Comparison of ENCODE assay signal across 8 mouse cellular contexts in the genomic region with DNA sequence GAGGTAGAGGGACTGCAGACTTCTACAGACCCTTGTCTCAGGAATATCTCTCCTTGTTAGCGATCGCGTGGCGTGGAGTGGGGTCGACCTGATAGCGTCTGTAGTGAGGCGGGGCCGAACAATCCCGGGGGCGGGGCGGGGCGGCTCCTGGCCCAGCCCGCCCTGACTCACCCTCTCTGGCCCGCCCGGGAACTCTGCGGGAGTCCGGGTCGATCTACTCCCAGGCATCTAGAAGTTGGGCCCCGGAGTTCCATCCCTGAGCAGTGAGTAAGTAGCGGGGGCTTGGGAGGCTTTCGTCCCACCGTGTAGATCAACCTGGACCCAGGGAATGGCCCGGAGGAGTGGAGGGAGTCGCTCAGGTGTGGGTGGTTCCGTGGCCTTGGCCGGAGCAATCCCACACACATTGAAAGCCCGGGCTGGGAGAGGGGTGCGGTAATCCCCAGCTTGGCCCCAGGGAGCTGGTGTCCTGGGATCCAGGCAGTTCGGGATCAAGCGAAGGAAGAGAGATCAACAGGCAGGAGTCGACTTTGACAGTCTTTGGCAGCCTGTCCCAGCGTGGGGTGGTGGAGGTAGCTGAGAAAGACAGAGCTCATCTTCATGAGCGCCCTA. TPM values are rescaled to one million over a fixed set of nuclear protein-coding genes. Genes with fewer than 3 reads are reported as not detected.
A peak's percentile ranks its signal among the peaks of the same experiment; 100 is the strongest.
DNase-seq lines count a peak whose midpoint lies in the region; ATAC-seq lines count a peak whose summit lies in the region.

A gene (plus strand): TSS at position 89 of the 609 bp plus-strand sequence.

- H3K4me1 ChIP-seq in embryonic facial prominence, embryonic 15.5 days: no peaks in the 10 kb centered on the region; the same call in 1 of the 2 replicates
- 0 out of 2 replicates have a peak, but pooled peaks cover 3% of the 10 kb centered on the region for H3K4me1 ChIP-seq in limb, embryonic 11.5 days (ENCODE audit: control insufficient read depth, insufficient read depth, low read length)
- peaks cover 4% of the 10 kb centered on the region; the same call in 1 of the 2 replicates for H3K4me1 ChIP-seq in midbrain, embryonic 14.5 days (ENCODE audit: control insufficient read depth, insufficient read depth, low read length)

- H3K9me3 ChIP-seq in embryonic facial prominence, embryonic 15.5 days (replicated peaks): no peaks in the 10 kb centered on the region
- H3K9me3 ChIP-seq in limb, embryonic 11.5 days (ENCODE audit: control insufficient read depth, low read length): no peaks in the 10 kb centered on the region
- H3K9me3 ChIP-seq in midbrain, embryonic 14.5 days (ENCODE audit: control insufficient read depth, low read length): no peaks in the 10 kb centered on the region

- peak within 1 kb of the TSS; percentile 61 for H3K4me2 ChIP-seq in embryonic facial prominence, embryonic 15.5 days (replicated peaks)
- H3K4me2 ChIP-seq in limb, embryonic 11.5 days (ENCODE audit: low read depth, severe bottlenecking): peak within 1 kb of the TSS; percentile 47
- peak within 1 kb of the TSS; percentile 35 for H3K4me2 ChIP-seq in midbrain, embryonic 14.5 days (ENCODE audit: low read length)

- no peaks in the 10 kb centered on the region for H3K36me3 ChIP-seq in embryonic facial prominence, embryonic 15.5 days
- no peaks in the 10 kb centered on the region for H3K36me3 ChIP-seq in limb, embryonic 11.5 days (ENCODE audit: control insufficient read depth, insufficient read depth, low read length)
- no peaks in the 10 kb centered on the region for H3K36me3 ChIP-seq in midbrain, embryonic 14.5 days (ENCODE audit: control insufficient read depth, insufficient read depth, low read length)

- H3K27ac ChIP-seq in embryonic facial prominence, embryonic 15.5 days (replicated peaks): no peak within 1 kb of the TSS
- H3K27ac ChIP-seq in limb, embryonic 11.5 days (replicated peaks; ENCODE audit: low read depth, low read length): no peak within 1 kb of the TSS
- H3K27ac ChIP-seq in midbrain, embryonic 14.5 days (replicated peaks; ENCODE audit: low read depth, low read length): no peak within 1 kb of the TSS

- 4% methylated on average over 33 of the region's 33 CpGs for WGBS in embryonic facial prominence, embryonic 15.5 days
- 4% methylated on average over 33 of the region's 33 CpGs for WGBS in limb, embryonic 11.5 days
- WGBS in midbrain, embryonic 14.5 days: 4% methylated on average over 33 of the region's 33 CpGs

- 0 out of 2 replicates have a peak within 1 kb of the TSS, but pooled peaks have one; percentile 21 for H3K9ac ChIP-seq in embryonic facial prominence, embryonic 15.5 days
- 0 out of 2 replicates have a peak within 1 kb of the TSS, but pooled peaks have one; percentile 7 for H3K9ac ChIP-seq in limb, embryonic 11.5 days (ENCODE audit: low read length)
- no peak within 1 kb of the TSS for H3K9ac ChIP-seq in midbrain, embryonic 14.5 days (replicated peaks; ENCODE audit: low read length)

- H3K4me3 ChIP-seq in embryonic facial prominence, embryonic 15.5 days (replicated peaks): peak within 1 kb of the TSS; percentile 41
- peak within 1 kb of the TSS; percentile 19 for H3K4me3 ChIP-seq in limb, embryonic 11.5 days (ENCODE audit: low read depth, low read length)
- no peak within 1 kb of the TSS for H3K4me3 ChIP-seq in midbrain, embryonic 14.5 days (replicated peaks; ENCODE audit: low read depth, low read length)

- peaks cover 17% of the 10 kb centered on the region for H3K27me3 ChIP-seq in embryonic facial prominence, embryonic 15.5 days
- H3K27me3 ChIP-seq in limb, embryonic 11.5 days (ENCODE audit: control insufficient read depth, insufficient read depth, low read length): peaks cover 14% of the 10 kb centered on the region
- H3K27me3 ChIP-seq in midbrain, embryonic 14.5 days (ENCODE audit: control insufficient read depth, insufficient read depth, low read length): peaks cover 10% of the 10 kb centered on the region; the same call in 1 of the 2 replicates

- peak; percentile 60 for DNase-seq in ovary, postnatal 36 days (ENCODE audit: low spot score)
- DNase-seq in ovary, postnatal 14 days (ENCODE audit: low spot score): no peak
- no peak for DNase-seq in limb, embryonic 11.5 days (ENCODE audit: low spot score)
- no peak for DNase-seq in midbrain, embryonic 14.5 days
- DNase-seq in frontal cortex, postnatal 10 days (ENCODE audit: low spot score in 2 of 2): no peak
- DNase-seq in right cerebral cortex, adult 18-20 months: no peak

- ATAC-seq in embryonic facial prominence, embryonic 15.5 days (ENCODE audit: insufficient number of reproducible peaks, low FRiP score, low TSS enrichment, low read depth): peak; percentile 62
- ATAC-seq in limb, embryonic 11.5 days (ENCODE audit: insufficient number of reproducible peaks, low FRiP score, low TSS enrichment, low read depth): 0 out of 2 replicates have a peak, but pooled peaks have one; percentile 39
- ATAC-seq in midbrain, embryonic 14.5 days (ENCODE audit: low FRiP score, low TSS enrichment): no peak
- no peak; the same call in 1 of the 2 replicates for ATAC-seq in frontal cortex, adult (ENCODE audit: low TSS enrichment)

RNA-seq across cellular contexts. Expression of the gene that starts here (rescaled TPM):
- 3.2 and 3.5 TPM in 2 replicates for polyA plus RNA-seq in embryonic facial prominence, embryonic 15.5 days (2015; fragmentation: Nextera tagmentation; extraction: Ambion mirVana)
- 0.09 and 0.13 TPM in 2 replicates for polyA plus RNA-seq in limb, embryonic 11.5 days (2014; fragmentation: Nextera tagmentation; extraction: Ambion mirVana)
- polyA plus RNA-seq in midbrain, embryonic 14.5 days (2014; fragmentation: Nextera tagmentation; extraction: Ambion mirVana): 0.07 TPM in 1 of 2 replicates, not detected in the other

Comparison
In these comparisons a context has a peak if more than half of its experiments do, and no peak if none do; other contexts are left out.
1. Peak in ATAC-seq, H3K4me3 ChIP-seq, H3K9ac ChIP-seq and H3K4me2 ChIP-seq in limb, embryonic 11.5 days; RNA of the gene not detected or under 1 TPM.